Comparison of ENCODE assay signal across 17 mouse cellular contexts in the genomic region with DNA sequence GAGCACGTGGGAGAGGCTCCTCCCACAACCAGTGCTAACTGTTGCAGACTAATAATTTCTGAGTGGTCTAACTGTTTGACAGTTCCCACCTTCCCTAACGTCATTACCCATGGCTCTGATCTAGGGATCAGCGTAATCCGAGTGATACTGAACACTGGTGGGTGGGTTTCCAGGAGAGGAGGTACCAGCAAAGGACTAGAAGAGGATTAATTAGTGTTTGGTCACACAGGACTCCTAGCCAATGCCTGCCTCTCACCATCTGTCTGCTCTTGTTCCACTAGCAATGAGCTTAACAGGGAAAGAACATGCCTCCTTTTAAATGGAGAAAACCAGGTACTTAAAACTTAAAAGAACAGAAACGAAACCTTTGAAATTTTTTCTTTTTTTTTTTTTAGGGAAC. TPM values are rescaled to one million over a fixed set of nuclear protein-coding genes. Genes with fewer than 3 reads are reported as not detected.
DNase-seq lines count a peak whose midpoint lies in the region; ATAC-seq and TF ChIP-seq lines count a peak whose summit lies in the region.
"Had no signal": no experiment of that assay in that cellular context is flagged by ENCODE, and none has a peak within 500 bp of the region (broad histone marks: within the 10 kb centered on the region; RNA-seq: fewer than 3 reads in every experiment).

No protein-coding gene starts in this region.

- no peak overlapping the region for H3K4me2 ChIP-seq in hindbrain, postnatal 0 days (ENCODE audit: low read depth, low read length)
- no peak overlapping the region for H3K4me2 ChIP-seq in hindbrain, embryonic 12.5 days (replicated peaks)
- H3K4me2 ChIP-seq in forebrain, postnatal 0 days (ENCODE audit: low read depth), result no peak overlapping the region
- H3K4me2 ChIP-seq: heart, embryonic 13.5 days; liver, embryonic 11.5 days had no signal

- H3K4me3 ChIP-seq in hindbrain, postnatal 0 days (ENCODE audit: low read length), result no peak overlapping the region
- no peak overlapping the region for H3K4me3 ChIP-seq in hindbrain, embryonic 12.5 days
- no peak overlapping the region for H3K4me3 ChIP-seq in forebrain, postnatal 0 days (ENCODE audit: low read depth, low read length)
- H3K4me3 ChIP-seq: heart, embryonic 13.5 days; left cerebral cortex, adult 2 months had no signal

- DNase-seq in cerebellum, adult 9-10 months, result peak; percentile 81
- no peak for DNase-seq in cerebellum, postnatal 4 days (ENCODE audit: low spot score in 2 of 2)
- peak; percentile 65 for DNase-seq in hindbrain, postnatal 0 days (ENCODE audit: low spot score)
- DNase-seq in brain, embryonic 14.5 days (ENCODE audit: low read depth), result peak; percentile 66
- no peak for DNase-seq in forebrain, postnatal 0 days
- DNase-seq in heart, adult 9 months (ENCODE audit: low spot score in 2 of 2), result no peak
- DNase-seq: adrenal gland, postnatal 14 days; lung, adult 18-20 months; right cerebral cortex, postnatal 4 days had no signal

- H3K9me3 ChIP-seq in hindbrain, postnatal 0 days (ENCODE audit: low read length), result no peaks in the 10 kb centered on the region
- no peaks in the 10 kb centered on the region for H3K9me3 ChIP-seq in hindbrain, embryonic 12.5 days (replicated peaks)
- H3K9me3 ChIP-seq in forebrain, postnatal 0 days (ENCODE audit: low read length), result no peaks in the 10 kb centered on the region
- H3K9me3 ChIP-seq: heart, embryonic 13.5 days had no signal

- H3K9ac ChIP-seq in hindbrain, postnatal 0 days (replicated peaks; ENCODE audit: low read length), result no peak overlapping the region
- no peak overlapping the region for H3K9ac ChIP-seq in hindbrain, embryonic 12.5 days
- H3K9ac ChIP-seq in forebrain, postnatal 0 days, result no peak overlapping the region
- H3K9ac ChIP-seq: heart, embryonic 13.5 days had no signal

- peaks cover 11% of the 10 kb centered on the region for H3K36me3 ChIP-seq in hindbrain, postnatal 0 days (ENCODE audit: insufficient read depth, low read length)
- peaks cover 35% of the 10 kb centered on the region for H3K36me3 ChIP-seq in hindbrain, embryonic 12.5 days
- H3K36me3 ChIP-seq in forebrain, postnatal 0 days (ENCODE audit: insufficient read depth), result peaks cover 9% of the 10 kb centered on the region

- peaks cover 21% of the 10 kb centered on the region for H3K4me1 ChIP-seq in hindbrain, postnatal 0 days (ENCODE audit: insufficient read depth, low read length)
- peaks cover 25% of the 10 kb centered on the region for H3K4me1 ChIP-seq in hindbrain, embryonic 12.5 days
- H3K4me1 ChIP-seq in forebrain, postnatal 0 days (ENCODE audit: insufficient read depth), result no peaks in the 10 kb centered on the region

- peak; percentile 36 for ATAC-seq in hindbrain, postnatal 0 days
- no peak for ATAC-seq in hindbrain, embryonic 12.5 days (ENCODE audit: low FRiP score)
- peak; percentile 32; the same call in 1 of the 2 replicates for ATAC-seq in forebrain, postnatal 0 days
- ATAC-seq: intestine, embryonic 16.5 days; midbrain, embryonic 16.5 days had no signal

- TF ChIP-seq POLR2A in brain, embryonic 14.5 days (IDR thresholded peaks at IDR 0.05; ENCODE audit: borderline replicate concordance, extremely low read depth, insufficient read depth, insufficient read length, poor library complexity, severe bottlenecking), result no peak

- WGBS in hindbrain, postnatal 0 days, result 58% methylated on average over 5 of the region's 5 CpGs
- WGBS in hindbrain, embryonic 12.5 days, result 83% methylated on average over 5 of the region's 5 CpGs
- 46% methylated on average over 5 of the region's 5 CpGs for WGBS in forebrain, postnatal 0 days

- no peak for TF ChIP-seq CTCF in hindbrain, postnatal 0 days (IDR thresholded peaks at IDR 0.05; ENCODE audit: low read depth)
- TF ChIP-seq CTCF in brain, embryonic 14.5 days (IDR thresholded peaks at IDR 0.05; ENCODE audit: borderline replicate concordance, extremely low read depth, insufficient read depth, insufficient read length), result no peak
- no peak for TF ChIP-seq CTCF in forebrain, postnatal 0 days (IDR thresholded peaks at IDR 0.05; ENCODE audit: low read depth)

- peak overlapping the region; percentile 85; the same call in 1 of the 2 replicates for H3K27ac ChIP-seq in hindbrain, postnatal 0 days
- no peak overlapping the region for H3K27ac ChIP-seq in hindbrain, embryonic 12.5 days
- no peak overlapping the region for H3K27ac ChIP-seq in forebrain, postnatal 0 days (ENCODE audit: low read depth, low read length)
- H3K27ac ChIP-seq: heart, embryonic 13.5 days; stomach, postnatal 0 days had no signal

- H3K27me3 ChIP-seq in hindbrain, postnatal 0 days (ENCODE audit: insufficient read depth, low read length), result no peaks in the 10 kb centered on the region
- no peaks in the 10 kb centered on the region for H3K27me3 ChIP-seq in hindbrain, embryonic 12.5 days
- H3K27me3 ChIP-seq in forebrain, postnatal 0 days (ENCODE audit: insufficient read depth, low read length), result no peaks in the 10 kb centered on the region
- H3K27me3 ChIP-seq: CH12.LX; heart, embryonic 13.5 days had no signal

RNA-seq across cellular contexts. Expression of a gene that starts 54.8 kb away (rescaled TPM):
- 20.9 and 21.0 TPM in 2 replicates for total RNA-seq in hindbrain, postnatal 0 days (2014; rRNA removed)
- 10.2 and 12.9 TPM in 2 replicates for polyA plus RNA-seq in hindbrain, postnatal 0 days (2015; fragmentation: Nextera tagmentation; extraction: Ambion mirVana)
- polyA plus RNA-seq in hindbrain, embryonic 12.5 days (2016; fragmentation: Nextera tagmentation; extraction: Ambion mirVana), result 22.7 and 25.3 TPM in 2 replicates
- 14.8 and 16.1 TPM in 2 replicates for polyA plus RNA-seq in brain, embryonic 14.5 days (2012; rRNA removed)
- 5.6 and 15.4 TPM in 2 replicates for total RNA-seq in forebrain, postnatal 0 days (2014; rRNA removed)
- polyA plus RNA-seq in forebrain, postnatal 0 days (2015; fragmentation: Nextera tagmentation; extraction: Ambion mirVana), result 5.6 and 5.8 TPM in 2 replicates

Comparison
In these comparisons a context has a peak if more than half of its experiments do, and no peak if none do; other contexts are left out.
1. DNase-seq: peak in cerebellum, adult 9-10 months (single experiment), hindbrain, postnatal 0 days (single experiment) and brain, embryonic 14.5 days (single experiment); none in cerebellum, postnatal 4 days (0 of 2), forebrain, postnatal 0 days (single experiment) and heart, adult 9 months (0 of 2).